ENCODE assay signal across 17 mouse cellular contexts in the genomic region with DNA sequence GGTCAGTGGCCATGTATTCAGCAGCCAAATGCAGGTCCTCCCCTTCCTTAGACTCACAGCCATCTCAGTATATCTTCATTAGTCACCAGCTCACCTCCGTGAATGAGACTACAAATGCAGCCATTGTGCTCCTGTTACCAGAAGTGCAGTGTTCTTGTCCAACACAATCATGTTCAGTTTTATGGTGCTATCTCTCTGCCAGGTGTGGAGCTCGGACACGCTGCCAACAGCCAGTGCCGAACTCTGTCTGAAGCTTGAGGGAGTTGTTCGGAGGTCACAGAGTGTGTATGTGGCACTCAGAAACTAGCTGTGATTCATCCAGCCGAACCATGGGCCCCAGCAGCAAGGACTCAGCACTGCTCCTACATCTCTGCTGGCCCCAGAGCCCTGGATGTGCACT.
"Had no signal": no experiment of that assay in that cellular context is flagged by ENCODE, and none has a peak within 500 bp of the region (broad histone marks: within the 10 kb centered on the region; RNA-seq: fewer than 3 reads in every experiment).

No protein-coding gene starts in this region.

- H3K27me3 ChIP-seq: midbrain, embryonic 12.5 days; midbrain, embryonic 15.5 days; neural tube, embryonic 12.5 days; neural tube, embryonic 15.5 days had no signal

- H3K4me1 ChIP-seq: midbrain, embryonic 12.5 days; midbrain, embryonic 15.5 days; neural tube, embryonic 12.5 days; neural tube, embryonic 15.5 days had no signal

- H3K9me3 ChIP-seq: midbrain, embryonic 12.5 days; midbrain, embryonic 15.5 days; neural tube, embryonic 12.5 days; neural tube, embryonic 15.5 days had no signal

- H3K36me3 ChIP-seq: midbrain, embryonic 12.5 days; midbrain, embryonic 15.5 days; neural tube, embryonic 12.5 days; neural tube, embryonic 15.5 days had no signal

- ATAC-seq: liver, postnatal 0 days; lung, postnatal 0 days; midbrain, embryonic 15.5 days had no signal

- H3K27ac ChIP-seq: kidney, postnatal 0 days; liver, embryonic 14.5 days; macrophage; midbrain, embryonic 12.5 days; midbrain, embryonic 15.5 days; neural tube, embryonic 12.5 days; neural tube, embryonic 15.5 days; stomach, postnatal 0 days had no signal

- H3K9ac ChIP-seq: liver, embryonic 14.5 days; liver, postnatal 0 days; lung, embryonic 14.5 days; midbrain, embryonic 12.5 days; midbrain, embryonic 15.5 days; neural tube, embryonic 12.5 days; neural tube, embryonic 15.5 days had no signal

- H3K4me2 ChIP-seq: liver, embryonic 11.5 days; lung, embryonic 14.5 days; midbrain, embryonic 12.5 days; midbrain, embryonic 15.5 days; neural tube, embryonic 12.5 days; neural tube, embryonic 15.5 days had no signal

- H3K4me3 ChIP-seq: midbrain, embryonic 12.5 days; midbrain, embryonic 15.5 days; neural tube, embryonic 12.5 days; neural tube, embryonic 15.5 days had no signal

- DNase-seq: kidney, postnatal 25 days; liver, postnatal 0 days; lung, embryonic 14.5 days; retina, postnatal 1 day; thymus, adult 2 months; thymus, postnatal 14 days; thymus, postnatal 4 days had no signal
